Mouse (Mus musculus) large intestine, adult 2 months (tissue): ENCODE measurements around the gene Bmp8a. TPM values are rescaled to one million over a fixed set of nuclear protein-coding genes. Genes with fewer than 3 reads are reported as not detected.
"Not testable (repeated sequence)": the region's sequence is repeated elsewhere in the genome, so short reads cannot be mapped to it uniquely, and the experiment has no call there.

ENCODE experiments used
- DNase-seq: peaks from one replicate; pipeline ENCODE4 v3.0.0-alpha.2; 2012; ENCODE audit warnings: low read depth, low spot score
- WGBS: fragments of 180-500 bp; shearing (Covaris S2); methylation state at CpG from one replicate; pipeline ENCODE4 v1.1.7; 2018; 5-methylcytosine and 5-hydroxymethylcytosine counted together
- polyA plus RNA-seq: library from polyadenylated mRNA; depleted of rRNA; stranded (reverse); fragments of >200 nt; gene quantifications from 2 replicates; pipeline ENCODE4 v1.2.3, GENCODE M21; 2012; rRNA removed

Gene Bmp8a
- polyA plus RNA-seq, 1 experiment: 4.2 TPM

DNA sequence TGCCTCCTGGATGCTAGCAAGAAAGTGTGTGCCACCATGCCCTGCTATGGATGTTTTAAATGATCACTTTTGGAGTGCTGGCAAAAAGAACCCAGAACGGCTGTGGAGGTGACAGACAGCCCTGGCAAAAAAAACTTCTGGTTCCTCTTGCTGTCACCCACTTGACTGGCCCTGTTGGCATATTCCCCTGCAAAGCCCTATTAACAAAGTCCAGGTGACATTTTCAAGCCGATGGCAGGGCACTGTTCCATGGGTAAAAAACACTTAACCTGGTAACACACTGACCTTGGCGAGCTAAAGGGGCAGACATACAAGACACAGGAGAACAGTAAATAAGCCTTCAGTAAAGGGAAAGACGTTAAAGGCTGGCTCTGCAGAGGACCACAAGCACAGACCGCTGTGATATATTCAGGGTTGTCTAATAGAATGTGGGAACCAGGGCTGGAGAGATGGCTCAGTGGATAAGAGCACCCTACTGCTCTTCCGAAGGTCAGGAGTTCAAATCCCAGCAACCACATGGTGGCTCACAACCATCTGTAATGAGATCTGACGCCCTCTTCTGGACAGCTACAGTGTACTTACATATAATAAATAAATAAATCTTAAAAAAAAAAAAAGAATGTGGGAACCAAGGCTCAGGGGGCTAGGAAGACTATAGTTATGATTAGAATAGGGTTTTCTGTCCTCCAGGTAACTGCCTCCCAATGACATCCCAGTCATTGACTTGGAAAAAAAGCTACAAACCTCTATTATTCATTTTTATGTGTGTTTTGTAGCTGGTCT lies 49.2 kb downstream of the Bmp8a start:
- 73% methylated on average over 7 of the region's 7 CpGs for WGBS
- DNase-seq: no peak

DNA sequence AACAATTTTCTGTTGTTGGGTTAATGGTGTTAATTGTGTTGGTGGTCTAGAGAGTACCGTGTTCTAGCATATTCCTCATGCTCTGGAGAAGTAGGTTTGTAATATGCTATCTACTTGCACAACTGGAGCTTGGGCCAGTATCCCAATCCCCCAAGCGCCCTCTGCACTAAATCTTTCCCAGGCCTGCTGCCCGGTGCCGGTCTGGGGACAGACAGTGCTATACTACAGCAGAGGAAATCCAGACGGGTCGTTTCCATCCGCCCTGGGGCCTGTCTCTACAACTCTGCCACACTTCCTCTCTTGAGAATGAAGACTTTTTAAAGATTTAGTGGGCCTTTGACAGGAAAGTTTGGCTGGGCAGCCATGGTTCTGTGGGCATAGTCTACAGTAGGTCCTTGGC lies 50.1 kb downstream of the Bmp8a start:
- DNase-seq: no peak
- 78% methylated on average over 7 of the region's 7 CpGs for WGBS

- WGBS: 84% methylated on average over 3 of the region's 3 CpGs
- DNase-seq: no peak
Measured at GRCm38 (mm10) chr4:123292390-123292789, 50.7 kb downstream of the Bmp8a start.

GRCm38 (mm10) chr4:123289038-123289437 lies 54.0 kb downstream of the Bmp8a start:
- 89% methylated on average over 12 of the region's 12 CpGs for WGBS

GRCm38 (mm10) chr4:123286790-123287189 lies 56.3 kb downstream of the Bmp8a start:
- DNase-seq: no peak
- WGBS: 88% methylated on average over 2 of the region's 2 CpGs

More at GRCm38 (mm10) chr4:123289038-123289437, 54.0 kb downstream of the Bmp8a start:
- DNase-seq: no peak

DNA sequence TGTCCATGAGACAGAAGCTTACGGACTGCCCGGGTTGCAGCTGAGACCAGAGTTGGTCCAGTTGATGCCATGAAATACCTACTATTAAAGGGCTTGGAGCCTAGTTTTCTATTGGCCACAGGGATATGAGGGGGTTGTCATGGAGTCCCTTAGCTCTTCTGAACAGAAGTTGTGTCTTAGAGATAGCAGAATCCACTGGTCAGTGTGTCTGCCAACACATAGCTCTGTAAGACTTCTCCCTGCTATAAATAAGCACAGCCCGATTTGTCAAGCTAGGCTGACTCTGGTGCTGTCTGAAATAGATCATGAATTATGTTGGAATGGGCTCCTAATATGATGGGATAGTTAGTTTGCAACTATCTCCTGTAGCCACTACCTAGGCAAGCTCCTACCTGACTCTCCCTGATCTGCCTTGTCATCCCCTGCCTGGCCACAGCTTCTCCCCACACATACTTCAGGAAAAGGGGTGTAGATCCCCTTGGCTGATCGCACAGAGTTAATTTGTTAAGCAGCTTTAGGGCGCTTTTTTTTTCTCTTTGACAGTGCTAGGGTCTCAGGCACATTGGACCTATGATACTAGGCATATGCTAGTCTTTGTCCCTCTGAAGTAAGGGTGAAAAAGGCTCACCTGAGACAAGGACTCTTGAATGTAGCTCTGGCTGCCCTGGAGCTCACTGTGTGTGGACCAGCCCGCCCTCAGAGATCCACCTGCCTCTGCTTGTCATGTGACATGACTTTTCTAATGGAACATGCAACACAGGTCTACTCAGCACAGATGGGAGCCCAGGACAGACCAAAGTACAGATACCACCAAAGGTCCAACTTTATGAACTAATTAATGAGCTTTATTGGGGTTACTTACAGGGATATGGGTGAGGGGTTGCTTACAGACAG lies 58.1 kb downstream of the Bmp8a start:
- 54% methylated on average over 6 of the region's 6 CpGs for WGBS
- no peak for DNase-seq

DNA sequence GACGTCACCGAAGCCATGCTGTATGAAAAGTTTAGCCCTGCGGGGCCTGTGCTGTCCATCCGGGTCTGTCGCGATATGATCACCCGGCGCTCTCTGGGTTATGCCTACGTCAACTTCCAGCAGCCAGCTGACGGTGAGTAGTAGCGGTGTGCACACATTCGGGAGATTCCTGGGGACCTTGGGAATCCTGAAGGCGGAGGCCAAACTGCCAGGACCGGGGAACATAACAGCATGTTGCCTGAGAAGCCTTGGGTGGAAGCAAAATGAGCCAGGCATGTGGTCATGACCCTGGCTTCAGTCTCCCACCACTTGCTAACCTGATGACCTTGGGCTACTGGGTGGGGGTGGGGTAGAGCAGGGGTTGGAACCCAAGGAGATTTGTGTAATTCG lies 59.4 kb downstream of the Bmp8a start:
- not testable (repeated sequence) for DNase-seq
- 1% methylated on average over 15 of the region's 15 CpGs for WGBS

- not testable (repeated sequence) for DNase-seq
- 1% methylated on average over 50 of the region's 55 CpGs for WGBS
Measured at GRCm38 (mm10) chr4:123282915-123283674, 60.0 kb downstream of the Bmp8a start.

GRCm38 (mm10) chr4:123282500-123282899 lies 60.6 kb downstream of the Bmp8a start:
- under 1% methylated on average over 25 of the region's 25 CpGs for WGBS
- DNase-seq: peak; percentile 65

- WGBS: 70% methylated on average over 3 of the region's 3 CpGs
- DNase-seq: no peak
Measured at GRCm38 (mm10) chr4:123280117-123280516, 62.9 kb downstream of the Bmp8a start.

GRCm38 (mm10) chr4:123271063-123271462 lies 72.0 kb downstream of the Bmp8a start:
- no peak for DNase-seq
- WGBS: 84% methylated on average over 3 of the region's 3 CpGs

Other genes starting within 250 kb of the Bmp8a start
- gene Bmp8b, start 238.1 kb downstream of the Bmp8a start, polyA plus RNA-seq: 4.0 and 6.9 TPM in 2 replicates
- gene Oxct2b, start 227.0 kb downstream of the Bmp8a start, polyA plus RNA-seq: 0.15 and 0.66 TPM in 2 replicates
- gene Ppie, start 203.3 kb downstream of the Bmp8a start, polyA plus RNA-seq: 18.1 and 19.1 TPM in 2 replicates
- 0.68 and 0.91 TPM in 2 replicates for gene Hpcal4, start 160.0 kb downstream of the Bmp8a start, polyA plus RNA-seq
- gene Nt5c1a, start 141.7 kb downstream of the Bmp8a start, polyA plus RNA-seq: 0.09 and 0.26 TPM in 2 replicates
- 0.92 and 1.2 TPM in 2 replicates for gene Heyl, start 109.7 kb downstream of the Bmp8a start, polyA plus RNA-seq
- gene Pabpc4, start 80.9 kb downstream of the Bmp8a start, polyA plus RNA-seq: 77.2 and 82.4 TPM in 2 replicates
- gene Oxct2a, start 19.6 kb downstream of the Bmp8a start, polyA plus RNA-seq: 0.21 and 0.75 TPM in 2 replicates